Mouse (Mus musculus) lung, embryonic 14.5 days (tissue): ENCODE measurements at regions not wholly inside any gene's neighbourhood (a gene's known extent, or its start where the extent isn't known, plus 50 kb on each side); places are given as distances from the start of the nearest gene placed in this dataset.
A peak's percentile ranks its signal among the peaks of the same experiment; 100 is the strongest.

Experiments used
- ATAC-seq: fragments of 200-750 bp; cut with Nextera tagmentation; 2 replicates; pipeline ENCODE4 v1.8.0; 2017; ENCODE audit warnings: mild to moderate bottlenecking, moderate TSS enrichment, moderate library complexity; ENCODE audit not compliant: insufficient read depth
- DNase-seq: peaks from one replicate; pipeline ENCODE4 v3.0.0-alpha.2; 2015
- H3K27ac ChIP-seq: fragments of 300-500 bp; sonication (generic); 2 replicates; pipeline ENCODE4 v1.5.1; 2014; ENCODE audit warnings: low read depth, mild to moderate bottlenecking, moderate library complexity
- H3K27me3 ChIP-seq: fragments of 300-500 bp; sonication (generic); 2 replicates; pipeline ENCODE4 v1.6.1; 2014; ENCODE audit warnings: low read length, control low read depth; ENCODE audit not compliant: insufficient read depth
- H3K36me3 ChIP-seq: fragments of 300-500 bp; sonication (generic); 2 replicates; pipeline ENCODE4 v1.6.1; 2014; ENCODE audit warnings: control low read depth; ENCODE audit not compliant: insufficient read depth
- H3K4me1 ChIP-seq: fragments of 300-500 bp; sonication (generic); 2 replicates; pipeline ENCODE4 v1.6.1; 2014; ENCODE audit warnings: antibody characterized with exemption, control low read depth; ENCODE audit not compliant: insufficient read depth
- H3K4me2 ChIP-seq: fragments of 300-500 bp; sonication (generic); 2 replicates; pipeline ENCODE4 v1.6.1; 2014; ENCODE audit warnings: mild to moderate bottlenecking
- H3K4me3 ChIP-seq: fragments of 300-500 bp; sonication (generic); 2 replicates; pipeline ENCODE4 v1.5.1; 2014; ENCODE audit warnings: low read depth, low read length
- H3K9ac ChIP-seq: fragments of 300-500 bp; sonication (generic); 2 replicates; pipeline ENCODE4 v1.6.1; 2014
- H3K9me3 ChIP-seq: fragments of 300-500 bp; sonication (generic); 2 replicates; pipeline ENCODE4 v1.6.1; 2016; ENCODE audit warnings: low read depth, low read length, control low read depth
- CTCF ChIP-seq: IDR thresholded peaks from 2 replicates; pipeline ENCODE4 v1.5.1; 2016; ENCODE audit warnings: antibody characterized with exemption, low read depth
- WGBS: fragments of 180-500 bp; shearing (Covaris S2); extraction: QIAGEN DNeasy Blood & Tissue Kit; methylation state at CpG from one replicate; pipeline ENCODE4 v1.1.7; 2014; 5-methylcytosine and 5-hydroxymethylcytosine counted together

GRCm38 (mm10) chr10:46255575-46255974, 677.9 kb downstream of the Hace1 start:
- TF ChIP-seq CTCF = no peak
- no peak overlapping the region for H3K9ac ChIP-seq
- H3K27ac ChIP-seq = no peak overlapping the region
- H3K9me3 ChIP-seq = no peaks in the 10 kb centered on the region
- no peaks in the 10 kb centered on the region for H3K4me1 ChIP-seq
- DNase-seq (no peak), ATAC-seq (no peak)
- no peak overlapping the region for H3K4me2 ChIP-seq
- WGBS = 73% methylated on average over 1 of the region's 1 CpGs
- no peaks in the 10 kb centered on the region for H3K27me3 ChIP-seq
- no peaks in the 10 kb centered on the region for H3K36me3 ChIP-seq
- no peak overlapping the region for H3K4me3 ChIP-seq

GRCm38 (mm10) chr10:46269710-46270109, 692.1 kb downstream of the Hace1 start:
- Histone ChIP-seq H3K9ac (no peak overlapping the region), H3K27ac (no peak overlapping the region), H3K9me3 (no peaks in the 10 kb centered on the region), H3K4me3 (no peak overlapping the region), H3K4me2 (no peak overlapping the region), H3K36me3 (no peaks in the 10 kb centered on the region), H3K4me1 (no peaks in the 10 kb centered on the region), H3K27me3 (no peaks in the 10 kb centered on the region)
- WGBS = 74% methylated on average over 1 of the region's 1 CpGs
- no peak for DNase-seq
- no peak for ATAC-seq
- TF ChIP-seq CTCF = no peak

DNA sequence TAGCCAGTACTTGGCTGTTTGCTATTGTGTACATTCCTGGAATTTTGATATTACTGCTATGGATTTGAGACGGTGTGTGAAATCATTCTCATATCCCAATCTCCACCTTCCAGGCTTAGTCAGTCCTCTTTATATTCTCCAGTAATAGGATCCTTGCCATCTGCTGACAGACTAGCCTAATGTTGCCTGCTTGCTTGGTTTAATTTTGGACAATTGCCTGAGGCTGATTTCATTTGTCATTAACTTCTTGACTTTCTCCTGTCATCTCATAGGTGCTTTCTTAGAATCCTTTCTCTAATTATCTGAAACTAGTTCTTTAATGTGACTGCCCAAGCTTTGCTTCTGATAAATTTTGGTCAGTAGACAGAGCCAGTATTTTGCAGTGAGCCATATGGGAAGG, 696.2 kb downstream of the Hace1 start:
- TF ChIP-seq CTCF = no peak
- WGBS = 58% methylated on average over 1 of the region's 1 CpGs
- Histone ChIP-seq H3K9ac (no peak overlapping the region), H3K9me3 (no peaks in the 10 kb centered on the region), H3K4me3 (no peak overlapping the region), H3K4me2 (no peak overlapping the region), H3K27ac (no peak overlapping the region), H3K36me3 (no peaks in the 10 kb centered on the region), H3K27me3 (no peaks in the 10 kb centered on the region), H3K4me1 (no peaks in the 10 kb centered on the region)
- DNase-seq (no peak), ATAC-seq (no peak)

DNA sequence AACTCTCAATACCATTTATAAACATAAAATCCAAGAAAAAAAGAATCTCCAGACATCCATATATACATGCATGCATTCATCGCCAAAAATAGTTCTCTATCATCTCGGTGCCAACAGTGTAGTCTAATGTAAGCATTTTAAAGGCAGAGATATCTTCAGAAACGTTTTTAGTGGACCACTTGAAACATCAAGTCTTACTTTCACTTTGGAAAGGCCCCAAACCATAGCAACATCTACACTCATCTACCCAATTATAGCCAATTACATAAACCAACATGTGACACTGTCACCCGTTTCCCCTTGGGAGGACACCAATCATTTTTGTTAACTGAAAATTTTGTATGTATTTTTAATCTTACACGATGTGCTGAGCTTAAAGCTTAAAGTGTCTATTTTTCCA, 716.7 kb downstream of the Hace1 start:
- DNase-seq = peak; percentile 50
- WGBS = 49% methylated on average over 5 of the region's 5 CpGs
- no peak overlapping the region for H3K27ac ChIP-seq
- H3K9me3 ChIP-seq = no peaks in the 10 kb centered on the region
- no peaks in the 10 kb centered on the region for H3K36me3 ChIP-seq
- H3K27me3 ChIP-seq = no peaks in the 10 kb centered on the region
- ATAC-seq = no peak
- no peaks in the 10 kb centered on the region for H3K4me1 ChIP-seq
- no peak overlapping the region for H3K4me2 ChIP-seq
- no peak for TF ChIP-seq CTCF
- no peak overlapping the region for H3K4me3 ChIP-seq
- no peak overlapping the region for H3K9ac ChIP-seq

- no peaks in the 10 kb centered on the region for H3K27me3 ChIP-seq
- no peak overlapping the region for H3K27ac ChIP-seq
- TF ChIP-seq CTCF = no peak
- H3K4me2 ChIP-seq = no peak overlapping the region
- no peaks in the 10 kb centered on the region for H3K9me3 ChIP-seq
- WGBS = 61% methylated on average over 5 of the region's 5 CpGs
- ATAC-seq (no peak), DNase-seq (no peak)
- no peak overlapping the region for H3K9ac ChIP-seq
- no peak overlapping the region for H3K4me3 ChIP-seq
- H3K4me1 ChIP-seq = no peaks in the 10 kb centered on the region
- H3K36me3 ChIP-seq = no peaks in the 10 kb centered on the region
Measured at GRCm38 (mm10) chr10:46298352-46298751, 720.7 kb downstream of the Hace1 start.

DNA sequence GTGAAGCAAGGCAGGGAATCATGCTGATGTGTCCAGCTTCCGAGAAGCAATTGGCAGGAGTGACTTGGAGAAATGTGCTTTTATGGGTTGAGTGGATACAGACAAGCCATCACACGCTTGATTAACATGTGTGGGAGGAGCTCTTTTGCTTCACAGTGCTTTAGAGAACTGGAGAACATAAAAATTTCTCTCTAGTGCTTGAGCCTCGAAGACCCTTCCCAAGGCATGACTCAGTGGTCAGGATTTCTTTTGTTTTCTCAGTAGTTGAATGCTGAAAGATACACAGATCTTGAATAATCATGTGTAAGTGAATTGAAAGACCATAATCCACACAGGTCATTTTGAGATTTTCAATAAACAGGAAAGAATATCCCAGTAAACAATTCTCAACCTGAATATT, 721.9 kb downstream of the Hace1 start:
- H3K36me3 ChIP-seq = no peaks in the 10 kb centered on the region
- no peaks in the 10 kb centered on the region for H3K27me3 ChIP-seq
- no peak overlapping the region for H3K27ac ChIP-seq
- H3K4me3 ChIP-seq = no peak overlapping the region
- H3K4me1 ChIP-seq = no peaks in the 10 kb centered on the region
- 67% methylated on average over 3 of the region's 3 CpGs for WGBS
- H3K9ac ChIP-seq = no peak overlapping the region
- no peak for DNase-seq
- no peaks in the 10 kb centered on the region for H3K9me3 ChIP-seq
- ATAC-seq = no peak
- TF ChIP-seq CTCF = no peak
- no peak overlapping the region for H3K4me2 ChIP-seq

GRCm38 (mm10) chr10:46320328-46321038, 742.9 kb downstream of the Hace1 start:
- Histone ChIP-seq H3K4me2 (no peak overlapping the region), H3K27ac (no peak overlapping the region), H3K36me3 (no peaks in the 10 kb centered on the region), H3K27me3 (no peaks in the 10 kb centered on the region), H3K4me1 (no peaks in the 10 kb centered on the region), H3K9ac (no peak overlapping the region), H3K4me3 (no peak overlapping the region), H3K9me3 (no peaks in the 10 kb centered on the region)
- ATAC-seq (no peak), DNase-seq (no peak)
- WGBS = 71% methylated on average over 5 of the region's 5 CpGs
- no peak for TF ChIP-seq CTCF
